Mouse (Mus musculus) thymus, postnatal 4 days (tissue): ENCODE data around the gene Hcfc2.

Experiments used
- DNase-seq: peaks from one replicate; pipeline ENCODE4 v3.0.0; 2021

The Hcfc2 gene

GRCm38 (mm10) chr10:82695956-82696355 is at the start of gene Hcfc2:
Gene Hcfc2, plus strand, starts transcription at chr10:82696160.
- DNase-seq = no peak

DNA sequence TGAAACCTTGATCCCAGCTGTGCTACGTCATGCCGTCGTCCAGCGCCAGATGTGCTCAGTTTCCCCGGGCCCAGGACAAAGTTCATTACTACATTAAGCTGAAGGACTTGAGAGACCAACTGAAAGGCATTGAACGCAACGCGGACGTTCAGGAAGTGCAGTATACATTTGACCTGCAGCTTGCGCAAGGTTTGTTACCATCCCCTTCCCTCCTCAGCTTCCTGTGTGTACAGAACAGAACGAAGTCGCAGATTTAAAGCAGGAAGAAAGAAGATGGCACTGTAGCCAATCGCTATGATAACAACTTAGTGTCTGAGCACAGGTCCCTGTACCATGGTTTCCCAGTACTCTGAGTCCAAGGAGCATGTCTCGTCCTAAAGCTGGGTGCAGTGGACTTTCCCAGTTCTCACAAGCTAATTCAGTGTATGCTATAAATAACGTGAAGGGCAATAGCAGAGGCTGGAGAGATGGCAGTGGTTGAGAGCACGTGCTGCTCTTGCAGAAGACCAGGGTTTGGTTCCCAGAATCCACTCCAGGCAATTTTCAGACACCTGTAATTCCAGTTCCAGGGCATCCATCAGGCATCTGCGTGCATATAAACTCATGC is 48.7 kb upstream of the Hcfc2 start:
- DNase-seq = no peak

DNA sequence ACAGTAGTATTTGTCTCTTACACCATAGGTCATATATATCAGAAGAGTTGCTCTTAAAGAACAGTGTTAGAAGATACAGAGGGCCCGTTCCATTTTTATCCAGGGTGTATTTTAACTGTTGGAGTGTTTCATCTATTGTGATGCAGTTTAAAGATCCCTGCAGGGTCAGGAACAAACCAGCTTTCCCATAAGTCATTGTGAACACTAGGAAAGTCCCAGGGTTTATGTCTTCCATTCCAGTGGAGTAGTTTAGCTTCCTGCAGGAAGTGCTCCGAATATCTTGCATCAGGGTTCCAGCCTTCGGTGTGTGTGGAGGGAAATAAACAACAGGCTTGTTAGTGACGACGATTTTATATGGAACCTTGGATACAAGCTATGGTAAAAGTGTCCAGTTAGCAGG is 44.7 kb upstream of the Hcfc2 start:
- DNase-seq = no peak

DNA sequence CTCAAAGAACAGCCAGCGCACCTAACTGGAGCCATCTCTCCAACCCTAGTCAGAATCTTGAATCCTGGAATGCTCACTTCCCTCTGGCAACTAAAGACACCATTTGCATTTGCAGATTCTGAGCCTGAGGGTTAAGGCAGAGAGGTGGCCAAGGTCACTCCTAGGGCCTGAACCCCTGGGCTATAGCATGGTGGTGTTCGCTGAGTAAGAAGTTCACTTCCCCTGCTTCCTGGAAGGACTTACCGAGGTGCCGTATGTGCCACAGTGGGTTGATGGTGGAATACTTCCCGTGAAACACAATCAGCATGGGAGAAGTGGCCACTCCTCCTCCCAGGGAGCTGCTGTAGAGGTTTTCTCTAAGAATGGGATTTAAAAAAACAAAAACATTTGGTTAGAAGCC is 43.3 kb upstream of the Hcfc2 start:
- no peak for DNase-seq

GRCm38 (mm10) chr10:82654581-82654980 is 41.4 kb upstream of the Hcfc2 start:
- DNase-seq = no peak

DNA sequence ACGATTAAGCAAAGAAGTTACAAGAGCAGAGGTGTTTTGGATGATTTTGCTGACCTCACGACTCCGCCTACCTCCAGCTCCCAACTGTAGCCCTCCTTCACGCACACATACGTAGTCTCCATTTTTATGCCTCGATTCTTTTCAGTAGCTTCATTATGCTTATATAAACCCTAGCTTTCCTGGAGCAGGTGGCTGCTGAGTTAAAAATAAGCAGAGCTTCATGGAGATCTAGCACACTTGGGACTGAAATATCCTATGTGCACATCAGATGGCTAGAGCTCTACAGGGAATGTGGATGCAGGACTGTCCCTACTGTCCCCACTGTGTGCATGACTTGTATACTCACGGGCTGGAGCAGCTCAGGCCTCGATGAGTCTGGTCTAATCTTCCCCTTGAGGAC is 34.1 kb upstream of the Hcfc2 start:
- no peak for DNase-seq

- peak; percentile 62 for DNase-seq
These were observed 33.5 kb upstream of the Hcfc2 start for GRCm38 (mm10) chr10:82662267-82662990.

DNA sequence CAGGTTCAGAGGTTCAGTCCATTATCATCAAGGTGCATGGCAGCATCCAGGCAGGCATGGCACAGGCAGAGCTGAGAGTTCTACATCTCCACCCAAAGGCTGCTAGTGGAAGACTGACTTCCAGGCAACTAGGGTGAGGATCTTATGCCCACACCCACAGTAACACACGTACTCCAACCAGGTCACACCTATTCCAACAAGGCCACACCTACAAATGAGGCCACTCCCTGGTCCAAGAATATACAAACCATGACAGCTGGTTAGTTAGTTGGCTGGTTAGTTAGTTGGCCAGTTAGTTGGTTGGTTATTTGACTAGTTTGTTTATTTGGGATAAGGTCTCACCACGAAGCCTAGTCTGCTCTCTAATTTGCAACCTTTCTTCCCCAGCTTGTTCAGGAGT is 32.7 kb upstream of the Hcfc2 start:
- no peak for DNase-seq

DNA sequence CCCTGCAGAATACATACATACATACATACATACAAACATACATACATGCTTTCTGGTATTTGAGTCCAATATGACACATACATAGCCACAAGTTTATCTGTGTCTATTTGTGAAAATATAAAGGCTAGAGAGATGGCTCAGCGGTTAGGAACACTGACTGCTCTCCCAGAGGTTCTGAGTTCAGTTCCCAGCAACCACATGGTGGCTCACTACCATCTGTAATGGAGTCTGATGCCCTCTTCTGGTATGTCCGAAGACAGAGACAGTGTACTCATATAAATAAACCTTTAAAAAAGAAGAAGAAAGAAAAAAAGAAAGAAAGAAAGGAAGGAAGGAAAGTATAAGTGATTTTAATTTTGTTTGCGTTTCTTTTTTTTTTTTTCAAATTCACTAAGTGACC is 30.0 kb upstream of the Hcfc2 start:
- no peak for DNase-seq

GRCm38 (mm10) chr10:82666436-82667234 is 29.3 kb upstream of the Hcfc2 start:
- peak; percentile 94 for DNase-seq

- no peak for DNase-seq
These were observed 25.8 kb upstream of the Hcfc2 start for GRCm38 (mm10) chr10:82670205-82670604.

DNA sequence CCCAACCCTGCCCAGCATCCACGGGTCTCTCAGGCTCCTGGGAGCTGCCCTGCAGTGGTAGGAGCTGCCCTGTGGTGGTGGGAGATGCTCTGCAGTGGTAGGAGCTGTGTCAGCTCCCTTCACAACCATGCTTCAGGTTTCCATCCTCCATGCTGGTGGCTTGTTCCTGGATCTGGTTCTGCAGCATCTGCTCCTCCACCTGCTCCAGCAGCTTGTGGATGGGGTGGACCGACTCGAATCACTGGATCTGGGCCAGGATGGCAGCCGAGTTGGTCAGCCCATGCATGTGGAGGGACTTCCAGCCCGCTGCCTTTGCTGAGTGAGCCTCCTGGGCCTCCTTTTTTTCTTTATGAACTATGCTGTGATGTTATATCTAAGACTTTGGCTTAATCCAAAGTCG is 19.0 kb upstream of the Hcfc2 start:
- DNase-seq = no peak

DNA sequence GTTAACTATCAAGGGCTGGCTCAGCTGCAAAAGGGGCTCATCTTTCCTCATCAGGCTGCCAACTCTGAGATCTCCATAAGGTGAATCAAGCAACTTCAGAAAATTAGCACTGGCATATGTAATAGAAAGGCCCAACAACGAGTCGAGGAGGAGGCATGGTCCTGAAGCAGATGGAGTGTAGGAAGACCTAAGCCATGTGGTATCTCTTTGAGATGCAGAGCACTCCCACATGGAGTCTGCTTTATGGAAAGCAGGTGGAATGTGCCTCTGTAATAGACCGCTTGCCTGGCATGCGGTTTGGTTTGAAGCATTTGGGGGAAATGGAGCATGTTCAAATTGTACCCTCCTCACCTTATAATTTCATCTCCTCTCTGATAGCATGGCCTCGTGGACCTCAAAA is 15.2 kb upstream of the Hcfc2 start:
- DNase-seq = no peak

- no peak for DNase-seq
These were observed 14.3 kb upstream of the Hcfc2 start for GRCm38 (mm10) chr10:82681639-82682038.

GRCm38 (mm10) chr10:82685440-82685839 is 10.5 kb upstream of the Hcfc2 start:
- DNase-seq = no peak

DNA sequence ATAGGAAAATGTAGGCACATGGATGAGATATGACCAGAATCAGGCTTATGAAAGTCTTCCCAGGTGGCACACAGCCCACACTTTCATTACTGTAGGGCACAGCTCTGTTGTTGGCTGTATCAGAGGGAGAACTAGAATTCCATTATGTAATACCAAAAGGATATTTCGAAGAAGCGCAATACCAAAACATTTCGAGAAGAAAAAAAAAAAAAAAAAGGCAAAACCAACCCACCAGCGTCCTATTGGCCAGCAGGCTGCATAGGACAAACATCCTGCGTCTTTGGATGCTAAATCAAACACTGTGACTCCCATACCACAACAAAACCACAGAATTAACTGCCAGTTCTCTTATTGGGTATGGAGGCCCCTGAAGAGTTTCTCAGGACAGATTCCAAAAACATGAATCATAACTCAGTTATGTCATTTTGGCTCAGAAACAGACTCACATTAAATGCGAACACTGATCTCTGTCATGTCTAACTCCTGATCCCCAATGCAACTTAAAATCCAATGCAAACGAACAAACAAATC is 6.2 kb upstream of the Hcfc2 start:
- DNase-seq = no peak

DNA sequence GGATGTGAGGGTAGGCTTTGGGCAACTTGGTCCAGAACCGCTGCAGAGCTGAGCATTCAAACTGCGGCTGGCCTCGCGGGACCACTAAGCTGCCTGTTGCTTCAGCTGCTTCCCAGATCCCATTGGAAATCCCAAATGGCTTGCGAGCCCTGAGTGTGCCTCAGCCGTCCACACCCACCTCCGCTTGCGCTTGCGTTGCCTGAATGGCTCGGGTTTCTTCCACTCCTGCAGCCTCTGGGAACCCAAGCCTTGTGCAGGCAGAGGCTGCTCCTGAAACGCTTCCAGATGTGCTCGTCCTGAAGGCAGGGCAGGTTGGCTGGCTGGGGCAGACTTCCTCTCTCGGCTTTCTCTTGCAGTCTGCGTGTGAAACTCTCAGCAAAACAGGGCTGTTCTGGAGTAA is 5.5 kb upstream of the Hcfc2 start, which contains the start of gene Glt8d2:
Gene Glt8d2 (minus strand): TSS at position 157 of the 400 bp plus-strand sequence.
- no peak for DNase-seq

- no peak for DNase-seq
These were observed 606 bp downstream of the Hcfc2 start for GRCm38 (mm10) chr10:82696453-82697079.

DNA sequence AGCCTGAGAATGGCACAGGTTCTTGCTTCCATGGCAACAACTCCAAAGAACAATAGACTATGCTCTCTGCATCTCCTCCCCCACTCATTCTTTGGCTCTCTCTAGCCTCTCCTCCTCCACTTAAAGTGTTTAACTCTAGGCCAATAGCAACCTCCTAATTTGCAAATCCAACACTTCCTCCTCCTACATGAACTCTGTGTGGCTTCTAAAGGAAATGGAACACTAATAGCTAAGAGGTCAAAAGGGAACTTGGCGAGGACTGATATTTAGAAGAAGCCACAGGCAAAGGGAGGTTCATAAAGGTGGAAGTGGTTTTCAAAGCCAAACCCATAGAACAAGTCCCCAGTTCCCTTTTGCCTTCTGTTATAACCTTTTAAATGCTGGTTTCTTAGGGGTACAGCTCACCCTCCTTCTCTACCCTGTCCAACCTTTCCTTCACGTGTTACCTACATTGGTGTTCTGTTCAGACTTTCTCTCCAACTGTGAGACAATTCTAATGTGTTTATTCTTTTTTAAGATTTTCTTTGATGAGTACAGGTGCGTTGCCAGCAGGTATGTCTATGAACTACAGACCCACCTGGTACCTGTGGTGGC is 1.4 kb downstream of the Hcfc2 start:
- DNase-seq = no peak

- DNase-seq = peak; percentile 95
These were observed 2.8 kb downstream of the Hcfc2 start for GRCm38 (mm10) chr10:82698712-82699261.

- DNase-seq = no peak
These were observed 3.5 kb downstream of the Hcfc2 start for GRCm38 (mm10) chr10:82699296-82699941.

DNA sequence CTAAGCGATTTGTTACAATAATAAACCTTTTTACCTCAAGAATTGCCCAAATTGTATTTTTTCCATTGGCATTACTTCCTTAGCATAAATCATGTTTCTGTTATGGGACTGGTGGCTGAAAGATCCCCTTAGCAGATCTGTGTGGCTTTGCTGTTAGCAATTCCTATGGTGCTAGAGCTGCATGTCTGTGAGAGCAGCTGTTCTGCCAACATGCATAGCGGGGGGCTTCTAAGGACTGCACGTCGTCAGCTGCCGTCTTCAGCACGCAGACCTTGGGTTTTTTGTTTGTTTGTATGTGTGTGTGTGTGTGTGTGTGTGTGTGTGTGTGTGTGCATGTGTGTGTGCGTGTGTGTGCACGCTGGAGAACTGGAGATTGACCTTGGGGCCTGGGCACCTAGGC is 45.4 kb downstream of the Hcfc2 start:
- DNase-seq = no peak
